Mouse (Mus musculus): ENCODE measurements around the gene Uhrf1. TPM values are rescaled to one million over a fixed set of nuclear protein-coding genes. Genes with fewer than 3 reads are reported as not detected.

The Uhrf1 gene
- polyA plus RNA-seq, 1 experiment from 2014 or later: 128 TPM

GRCm38 (mm10) chr17:56337791-56338190, 34.7 kb downstream of the Uhrf1 start:
- Histone ChIP-seq H3K4me2 (ENCODE audit: low read depth) (no peak overlapping the region), H3K4me1 (ENCODE audit: control insufficient read depth, insufficient read depth, low read length) (no peaks in the 10 kb centered on the region), H3K9ac (ENCODE audit: low read length) (no peak overlapping the region), H3K27me3 (ENCODE audit: control insufficient read depth, insufficient read depth, low read length) (no peaks in the 10 kb centered on the region), H3K27ac (ENCODE audit: low read depth, low read length) (no peak overlapping the region), H3K36me3 (ENCODE audit: control insufficient read depth, insufficient read depth, low read length) (no peaks in the 10 kb centered on the region), H3K9me3 (ENCODE audit: control insufficient read depth, low read length) (no peaks in the 10 kb centered on the region), H3K4me3 (ENCODE audit: low read depth, low read length) (no peak overlapping the region)
- DNase-seq (ENCODE audit: low spot score) (no peak), ATAC-seq (ENCODE audit: insufficient read depth, low FRiP score, low TSS enrichment) (no peak)
- 94% methylated on average over 6 of the region's 6 CpGs for WGBS

GRCm38 (mm10) chr17:56338909-56339308, 35.8 kb downstream of the Uhrf1 start:
- H3K4me2 ChIP-seq (ENCODE audit: low read depth): no peak overlapping the region
- ATAC-seq (ENCODE audit: insufficient read depth, low FRiP score, low TSS enrichment) (no peak), DNase-seq (ENCODE audit: low spot score) (peak; percentile 35)
- H3K4me3 ChIP-seq (ENCODE audit: low read depth, low read length): no peak overlapping the region
- H3K4me1 ChIP-seq (ENCODE audit: control insufficient read depth, insufficient read depth, low read length): no peaks in the 10 kb centered on the region
- H3K9me3 ChIP-seq (ENCODE audit: control insufficient read depth, low read length): no peaks in the 10 kb centered on the region
- no peak overlapping the region for H3K27ac ChIP-seq (ENCODE audit: low read depth, low read length)
- no peaks in the 10 kb centered on the region for H3K27me3 ChIP-seq (ENCODE audit: control insufficient read depth, insufficient read depth, low read length)
- no peaks in the 10 kb centered on the region for H3K36me3 ChIP-seq (ENCODE audit: control insufficient read depth, insufficient read depth, low read length)
- WGBS: 53% methylated on average over 4 of the region's 4 CpGs
- no peak overlapping the region for H3K9ac ChIP-seq (ENCODE audit: low read length)

- Histone ChIP-seq H3K27me3 (ENCODE audit: control insufficient read depth, insufficient read depth, low read length) (no peaks in the 10 kb centered on the region), H3K4me2 (ENCODE audit: low read depth) (no peak overlapping the region), H3K36me3 (ENCODE audit: control insufficient read depth, insufficient read depth, low read length) (no peaks in the 10 kb centered on the region), H3K4me3 (ENCODE audit: low read depth, low read length) (no peak overlapping the region), H3K4me1 (ENCODE audit: control insufficient read depth, insufficient read depth, low read length) (no peaks in the 10 kb centered on the region), H3K9me3 (ENCODE audit: control insufficient read depth, low read length) (no peaks in the 10 kb centered on the region), H3K9ac (ENCODE audit: low read length) (no peak overlapping the region), H3K27ac (ENCODE audit: low read depth, low read length) (no peak overlapping the region)
- DNase-seq (ENCODE audit: low spot score) (no peak), ATAC-seq (ENCODE audit: insufficient read depth, low FRiP score, low TSS enrichment) (no peak)
Measured at GRCm38 (mm10) chr17:56340717-56341116, 37.6 kb downstream of the Uhrf1 start.

- Histone ChIP-seq H3K27me3 (ENCODE audit: control insufficient read depth, insufficient read depth, low read length) (no peaks in the 10 kb centered on the region), H3K4me2 (ENCODE audit: low read depth) (no peak overlapping the region), H3K9ac (ENCODE audit: low read length) (no peak overlapping the region), H3K4me1 (ENCODE audit: control insufficient read depth, insufficient read depth, low read length) (no peaks in the 10 kb centered on the region), H3K4me3 (ENCODE audit: low read depth, low read length) (no peak overlapping the region), H3K9me3 (ENCODE audit: control insufficient read depth, low read length) (no peaks in the 10 kb centered on the region), H3K27ac (ENCODE audit: low read depth, low read length) (no peak overlapping the region), H3K36me3 (ENCODE audit: control insufficient read depth, insufficient read depth, low read length) (no peaks in the 10 kb centered on the region)
- ATAC-seq (ENCODE audit: insufficient read depth, low FRiP score, low TSS enrichment): no peak
- no peak for DNase-seq (ENCODE audit: low spot score)
- WGBS: 79% methylated on average over 3 of the region's 3 CpGs
Measured at GRCm38 (mm10) chr17:56343466-56343865, 40.3 kb downstream of the Uhrf1 start.

- no peak overlapping the region for H3K9ac ChIP-seq (ENCODE audit: low read length)
- ATAC-seq (ENCODE audit: insufficient read depth, low FRiP score, low TSS enrichment) (no peak), DNase-seq (ENCODE audit: low spot score) (no peak)
- no peaks in the 10 kb centered on the region for H3K27me3 ChIP-seq (ENCODE audit: control insufficient read depth, insufficient read depth, low read length)
- H3K4me3 ChIP-seq (ENCODE audit: low read depth, low read length): no peak overlapping the region
- WGBS: 82% methylated on average over 2 of the region's 2 CpGs
- no peaks in the 10 kb centered on the region for H3K4me1 ChIP-seq (ENCODE audit: control insufficient read depth, insufficient read depth, low read length)
- H3K4me2 ChIP-seq (ENCODE audit: low read depth): no peak overlapping the region
- no peaks in the 10 kb centered on the region for H3K36me3 ChIP-seq (ENCODE audit: control insufficient read depth, insufficient read depth, low read length)
- H3K9me3 ChIP-seq (ENCODE audit: control insufficient read depth, low read length): no peaks in the 10 kb centered on the region
- H3K27ac ChIP-seq (ENCODE audit: low read depth, low read length): no peak overlapping the region
Measured at GRCm38 (mm10) chr17:56345364-56345763, 42.2 kb downstream of the Uhrf1 start.

GRCm38 (mm10) chr17:56348128-56348527, 45.0 kb downstream of the Uhrf1 start:
- DNase-seq (ENCODE audit: low spot score) (no peak), ATAC-seq (ENCODE audit: insufficient read depth, low FRiP score, low TSS enrichment) (no peak)
- no peak overlapping the region for H3K9ac ChIP-seq (ENCODE audit: low read length)
- no peaks in the 10 kb centered on the region for H3K27me3 ChIP-seq (ENCODE audit: control insufficient read depth, insufficient read depth, low read length)
- no peak overlapping the region for H3K27ac ChIP-seq (ENCODE audit: low read depth, low read length)
- H3K4me1 ChIP-seq (ENCODE audit: control insufficient read depth, insufficient read depth, low read length): no peaks in the 10 kb centered on the region
- WGBS: 83% methylated on average over 4 of the region's 4 CpGs
- H3K9me3 ChIP-seq (ENCODE audit: control insufficient read depth, low read length): no peaks in the 10 kb centered on the region
- peaks cover 3% of the 10 kb centered on the region for H3K36me3 ChIP-seq (ENCODE audit: control insufficient read depth, insufficient read depth, low read length)
- H3K4me2 ChIP-seq (ENCODE audit: low read depth): no peak overlapping the region
- H3K4me3 ChIP-seq (ENCODE audit: low read depth, low read length): no peak overlapping the region

GRCm38 (mm10) chr17:56348586-56348985, 45.5 kb downstream of the Uhrf1 start:
- H3K4me3 ChIP-seq (ENCODE audit: low read depth, low read length): no peak overlapping the region
- H3K9me3 ChIP-seq (ENCODE audit: control insufficient read depth, low read length): no peaks in the 10 kb centered on the region
- DNase-seq (ENCODE audit: low spot score) (no peak), ATAC-seq (ENCODE audit: insufficient read depth, low FRiP score, low TSS enrichment) (no peak)
- H3K27ac ChIP-seq (ENCODE audit: low read depth, low read length): no peak overlapping the region
- H3K9ac ChIP-seq (ENCODE audit: low read length): no peak overlapping the region
- H3K36me3 ChIP-seq (ENCODE audit: control insufficient read depth, insufficient read depth, low read length): peaks cover 8% of the 10 kb centered on the region
- H3K27me3 ChIP-seq (ENCODE audit: control insufficient read depth, insufficient read depth, low read length): no peaks in the 10 kb centered on the region
- no peak overlapping the region for H3K4me2 ChIP-seq (ENCODE audit: low read depth)
- H3K4me1 ChIP-seq (ENCODE audit: control insufficient read depth, insufficient read depth, low read length): no peaks in the 10 kb centered on the region

GRCm38 (mm10) chr17:56350694-56351093, 47.6 kb downstream of the Uhrf1 start:
- Histone ChIP-seq H3K4me2 (ENCODE audit: low read depth) (no peak overlapping the region), H3K4me3 (ENCODE audit: low read depth, low read length) (no peak overlapping the region), H3K9me3 (ENCODE audit: control insufficient read depth, low read length) (no peaks in the 10 kb centered on the region), H3K4me1 (ENCODE audit: control insufficient read depth, insufficient read depth, low read length) (no peaks in the 10 kb centered on the region), H3K9ac (ENCODE audit: low read length) (no peak overlapping the region), H3K27me3 (ENCODE audit: control insufficient read depth, insufficient read depth, low read length) (no peaks in the 10 kb centered on the region), H3K27ac (ENCODE audit: low read depth, low read length) (no peak overlapping the region), H3K36me3 (ENCODE audit: control insufficient read depth, insufficient read depth, low read length) (peaks cover 9% of the 10 kb centered on the region)
- 21% methylated on average over 2 of the region's 2 CpGs for WGBS
- ATAC-seq (ENCODE audit: insufficient read depth, low FRiP score, low TSS enrichment): peak; percentile 25
- DNase-seq (ENCODE audit: low spot score): peak; percentile 73

- DNase-seq (ENCODE audit: low spot score) (peak; percentile 76), ATAC-seq (ENCODE audit: insufficient read depth, low FRiP score, low TSS enrichment) (peak; percentile 46)
- Histone ChIP-seq H3K27me3 (ENCODE audit: control insufficient read depth, insufficient read depth, low read length) (no peaks in the 10 kb centered on the region), H3K27ac (ENCODE audit: low read depth, low read length) (no peak overlapping the region), H3K4me3 (ENCODE audit: low read depth, low read length) (no peak overlapping the region), H3K4me2 (ENCODE audit: low read depth) (no peak overlapping the region), H3K9me3 (ENCODE audit: control insufficient read depth, low read length) (no peaks in the 10 kb centered on the region), H3K4me1 (ENCODE audit: control insufficient read depth, insufficient read depth, low read length) (no peaks in the 10 kb centered on the region), H3K9ac (ENCODE audit: low read length) (no peak overlapping the region), H3K36me3 (ENCODE audit: control insufficient read depth, insufficient read depth, low read length) (peaks cover 14% of the 10 kb centered on the region)
- 72% methylated on average over 9 of the region's 9 CpGs for WGBS
Measured at GRCm38 (mm10) chr17:56356921-56357885, 54.1 kb downstream of the Uhrf1 start.
